Mouse (Mus musculus) bone marrow macrophage, adult 2 months (primary cell): ENCODE measurements at regions not wholly inside any gene's neighbourhood (a gene's known extent, or its start where the extent isn't known, plus 50 kb on each side); places are given as distances from the start of the nearest gene placed in this dataset.

Experiments used
- CTCF ChIP-seq: IDR thresholded peaks from 2 replicates; pipeline ENCODE4 v1.5.1; 2012; ENCODE audit warnings: low read depth, mild to moderate bottlenecking, low read length, moderate library complexity
- POLR2A ChIP-seq: IDR thresholded peaks from 2 replicates; pipeline ENCODE4 v1.6.1; 2012; ENCODE audit warnings: mild to moderate bottlenecking, low read depth, low read length, borderline replicate concordance

- TF ChIP-seq CTCF (no peak), POLR2A (no peak)
These were observed 311.2 kb downstream of the Hace1 start for GRCm38 (mm10) chr10:45888835-45889234.
